Mouse (Mus musculus) monocyte, adult 5-6 weeks (primary cell): ENCODE measurements around the gene Fam180a. TPM values are rescaled to one million over a fixed set of nuclear protein-coding genes. Genes with fewer than 3 reads are reported as not detected.
"Not testable (repeated sequence)": the region's sequence is repeated elsewhere in the genome, so short reads cannot be mapped to it uniquely, and the experiment has no call there.

Source experiments
- ATAC-seq: fragments of 153-309, 156-312 bp; replicated peaks from 2 replicates; pipeline ENCODE4 v1.8.0; 2017; ENCODE audit warnings: mild to moderate bottlenecking; ENCODE audit not compliant: low TSS enrichment, insufficient number of reproducible peaks, severe bottlenecking, poor library complexity, low FRiP score
- total RNA-seq: library from RNA; stranded (forward); fragments of 200-1000, 200-491, 200-594 nt; gene quantifications from 3 replicates; pipeline ENCODE4 v1.2.3, GENCODE M21; 2017

The Fam180a gene
- 1.4 TPM in 1 of 3 replicates, not detected in the others for total RNA-seq

GRCm38 (mm10) chr6:35326111-35326515, at the start of gene Fam180a:
Gene Fam180a (minus strand): TSS chr6:35326141.
- no peak for ATAC-seq

GRCm38 (mm10) chr6:35374052-35374451, 48.1 kb upstream of the Fam180a start:
- ATAC-seq, result peak; percentile 58

GRCm38 (mm10) chr6:35370356-35370755, 44.4 kb upstream of the Fam180a start:
- no peak for ATAC-seq

DNA sequence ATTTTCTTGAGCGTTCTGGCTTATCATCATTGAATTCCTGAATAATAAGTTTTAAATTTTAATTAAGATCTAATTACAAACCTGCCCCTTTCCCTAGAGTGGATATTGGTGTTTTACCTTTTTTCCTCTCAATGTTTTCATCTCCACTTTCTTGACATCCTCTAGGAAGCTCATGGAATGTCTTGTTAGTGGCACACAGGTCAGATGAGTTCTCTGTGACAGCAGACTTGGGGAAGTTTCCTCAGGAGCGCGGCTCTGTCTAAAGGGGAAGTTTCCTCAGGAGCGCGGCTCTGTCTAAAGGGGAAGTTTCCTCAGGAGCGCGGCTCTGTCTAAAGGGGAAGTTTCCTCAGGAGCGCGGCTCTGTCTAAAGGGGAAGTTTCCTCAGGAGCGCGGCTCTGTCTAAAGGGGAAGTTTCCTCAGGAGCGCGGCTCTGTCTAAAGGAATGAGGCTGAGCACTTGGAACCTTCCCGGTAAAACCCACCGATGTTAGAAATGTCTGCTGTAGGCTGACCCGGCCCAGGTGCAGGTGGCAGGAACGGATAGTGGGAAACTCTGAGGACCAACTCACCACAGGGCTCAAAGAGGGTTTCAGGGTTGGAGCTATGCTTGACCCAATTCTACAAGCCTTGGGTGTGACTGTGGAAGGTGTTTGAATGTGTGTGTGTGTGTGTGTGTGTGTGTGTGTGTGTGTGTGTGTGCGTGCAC, 43.8 kb upstream of the Fam180a start:
- ATAC-seq, result not testable (repeated sequence)

DNA sequence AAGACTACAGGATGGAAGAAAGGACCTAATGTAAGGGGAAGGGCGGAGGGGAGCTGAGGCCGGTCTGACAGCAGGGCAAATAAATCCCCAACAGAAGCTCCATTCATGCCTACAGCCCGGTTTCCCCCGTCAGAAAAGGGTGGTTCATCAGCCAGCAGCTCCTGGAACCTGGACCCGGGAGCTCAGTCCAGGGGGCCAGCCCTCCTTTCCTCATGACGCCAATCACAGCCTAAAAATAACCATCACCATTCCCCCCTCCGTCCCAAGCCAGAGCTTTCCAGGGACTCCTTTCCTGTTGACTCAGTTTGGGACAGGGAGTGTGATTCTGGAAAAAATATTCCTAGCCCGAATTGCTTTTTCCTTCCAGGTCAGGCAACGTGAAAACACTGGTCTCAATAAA, 36.7 kb upstream of the Fam180a start:
- ATAC-seq, result no peak

GRCm38 (mm10) chr6:35355320-35355719, 29.4 kb upstream of the Fam180a start:
- no peak for ATAC-seq

- ATAC-seq, result no peak
These were observed 28.7 kb upstream of the Fam180a start for GRCm38 (mm10) chr6:35354622-35354998.

- ATAC-seq, result no peak
These were observed 28.1 kb upstream of the Fam180a start for GRCm38 (mm10) chr6:35353846-35354621.

DNA sequence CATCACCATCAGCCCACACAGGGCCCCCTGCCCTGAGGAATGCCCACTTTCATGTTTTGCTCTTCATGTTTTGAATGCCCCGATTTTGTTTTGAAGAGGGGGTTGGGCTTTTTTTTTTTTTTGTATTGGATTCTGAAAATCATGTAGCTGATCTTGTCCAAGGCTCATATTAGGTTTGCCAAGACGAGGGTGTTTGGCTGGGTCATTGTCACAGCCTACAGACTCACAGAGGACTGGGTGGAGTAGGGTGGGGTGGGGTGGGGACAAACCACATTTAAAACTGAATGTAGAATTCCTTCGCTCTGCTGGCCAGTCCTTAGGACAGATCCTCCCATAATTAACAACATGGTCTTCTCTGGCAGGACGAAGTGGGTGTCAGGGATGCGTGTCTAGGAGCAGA, 27.5 kb upstream of the Fam180a start:
- ATAC-seq, result no peak

DNA sequence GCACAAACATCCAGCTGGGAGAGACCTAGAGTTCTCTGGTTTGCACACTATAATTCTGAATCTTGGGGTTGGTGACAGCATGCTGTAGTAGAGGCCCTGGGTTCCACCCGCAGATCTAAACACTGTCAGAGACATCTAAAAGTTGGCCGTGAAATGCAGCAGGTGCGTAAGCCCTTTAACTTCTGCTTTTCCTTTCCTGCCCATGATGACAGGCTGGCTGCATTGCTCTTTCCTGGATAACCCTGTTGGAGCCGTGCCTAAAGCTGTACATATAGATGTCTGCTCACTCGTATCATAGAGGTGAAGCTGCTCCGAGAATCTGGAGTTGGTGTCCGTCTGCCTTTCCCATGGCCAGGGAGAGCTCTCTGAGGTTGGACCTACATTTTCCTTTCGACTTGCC, 26.9 kb upstream of the Fam180a start:
- no peak for ATAC-seq

DNA sequence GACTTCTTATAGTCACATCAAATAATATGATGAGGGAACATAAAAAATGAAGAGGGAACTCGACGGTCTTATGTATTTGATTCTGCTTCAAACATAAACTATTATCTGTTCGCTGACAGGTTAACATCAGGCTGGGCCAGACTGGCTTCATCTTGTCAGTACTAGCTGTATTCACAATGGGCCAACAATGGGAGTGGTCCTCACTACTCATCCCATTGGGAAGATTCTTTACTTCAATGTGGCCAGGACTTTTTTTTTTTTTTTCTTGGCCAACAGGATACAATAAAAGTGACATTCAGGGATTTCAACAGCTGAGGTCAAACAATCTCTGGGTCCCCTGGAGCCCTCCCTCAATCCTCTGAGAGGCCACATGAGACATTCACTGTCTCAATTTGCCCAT, 25.9 kb upstream of the Fam180a start:
- no peak for ATAC-seq

DNA sequence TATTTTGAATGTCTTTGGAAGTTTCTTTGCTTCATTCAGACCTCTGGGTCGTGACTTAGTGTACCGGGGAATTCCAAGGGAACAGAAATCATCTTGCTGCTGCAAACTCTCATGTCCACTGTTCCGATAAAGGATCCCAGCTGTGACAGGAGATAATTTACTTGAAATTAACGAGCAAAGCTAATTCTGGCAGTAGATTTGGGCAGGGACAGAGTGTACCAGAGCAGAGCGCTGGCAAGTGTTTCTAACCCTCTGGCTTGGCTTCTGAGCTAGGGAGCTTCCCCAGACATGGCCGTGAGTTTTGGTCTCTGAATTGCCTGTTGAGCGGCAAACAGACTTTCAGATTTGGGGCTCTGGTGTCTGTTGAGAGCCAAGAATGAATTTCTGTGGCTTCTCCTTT, 23.8 kb upstream of the Fam180a start:
- ATAC-seq, result no peak

DNA sequence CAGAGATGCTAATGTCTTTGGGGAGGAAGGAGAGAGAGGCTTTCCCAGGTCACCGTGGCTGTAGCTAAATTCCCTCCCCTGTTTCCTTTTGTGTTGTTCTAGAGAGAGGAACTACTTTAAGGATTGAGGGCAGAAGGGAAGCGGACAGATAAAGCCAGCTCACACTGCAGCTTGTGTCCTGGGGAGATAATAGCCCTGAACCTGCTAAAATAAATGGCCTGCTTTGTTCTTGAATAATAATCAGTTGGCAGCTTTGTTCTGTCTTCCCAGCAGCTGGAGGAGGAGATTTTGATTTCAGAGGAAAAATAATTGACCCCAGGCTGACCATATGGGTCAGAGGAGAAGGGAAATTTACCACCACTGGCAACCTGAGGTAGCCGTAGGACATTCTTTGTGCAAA, 12.7 kb upstream of the Fam180a start:
- no peak for ATAC-seq

GRCm38 (mm10) chr6:35337836-35338235, 11.9 kb upstream of the Fam180a start:
- no peak for ATAC-seq

- ATAC-seq, result no peak
These were observed 9.5 kb upstream of the Fam180a start for GRCm38 (mm10) chr6:35335452-35335851.

DNA sequence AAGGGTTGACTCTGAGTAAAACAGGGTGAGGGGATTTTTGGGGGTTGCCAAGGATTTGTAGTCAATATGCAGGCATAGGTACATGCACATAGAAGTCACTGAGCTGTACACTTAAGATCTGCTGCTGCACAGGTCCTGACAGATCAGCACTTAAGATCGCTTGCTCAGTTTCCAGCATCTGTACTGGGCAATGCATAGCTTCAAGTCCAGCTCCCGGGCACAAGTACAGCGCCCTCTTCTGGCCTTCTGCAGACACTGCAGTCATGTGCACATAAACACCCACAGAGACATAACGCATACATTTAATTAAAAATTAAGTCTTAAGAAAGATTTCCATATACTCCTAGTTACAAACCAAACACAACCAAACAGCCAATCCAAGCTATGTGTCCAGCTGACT, 8.3 kb upstream of the Fam180a start:
- no peak for ATAC-seq

DNA sequence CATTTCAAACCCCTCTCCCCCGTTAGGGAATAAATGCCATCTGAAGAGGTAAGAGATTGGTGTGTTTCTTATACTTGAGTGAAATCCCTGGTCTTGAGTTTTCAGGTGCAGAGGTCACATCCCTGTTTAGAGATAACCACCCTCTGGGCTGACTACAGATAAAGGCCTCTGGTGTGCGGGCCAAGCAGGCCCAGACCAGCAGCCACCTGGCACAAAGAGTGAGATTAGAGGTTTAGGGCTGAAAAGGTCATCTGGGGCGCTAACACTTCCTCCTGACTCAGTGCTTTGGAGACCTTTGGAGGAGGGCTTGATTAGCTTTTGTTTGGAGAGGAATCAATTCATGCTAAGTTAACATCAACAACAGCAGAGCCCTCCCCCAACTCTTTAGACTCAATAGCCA, 7.7 kb upstream of the Fam180a start:
- ATAC-seq, result no peak

DNA sequence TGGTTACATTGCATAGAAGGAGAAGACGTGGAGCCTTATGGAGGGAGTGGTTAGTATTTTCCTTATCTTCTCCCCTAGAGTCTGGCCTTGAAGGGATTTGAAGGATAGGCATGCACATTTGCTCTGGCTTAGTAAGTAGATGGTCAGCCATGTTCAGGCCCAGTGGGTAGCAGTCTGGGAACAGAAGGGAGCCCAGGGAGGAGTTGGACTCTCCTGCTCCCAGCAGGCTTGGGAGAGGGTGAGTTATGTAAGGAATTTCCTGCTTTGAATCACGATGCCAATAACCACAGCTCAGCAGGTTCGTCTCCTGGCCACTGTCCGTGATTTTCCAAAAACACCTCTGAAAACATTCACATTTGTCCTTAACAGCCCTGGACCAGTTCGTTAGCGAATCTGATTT, 4.9 kb upstream of the Fam180a start:
- no peak for ATAC-seq

DNA sequence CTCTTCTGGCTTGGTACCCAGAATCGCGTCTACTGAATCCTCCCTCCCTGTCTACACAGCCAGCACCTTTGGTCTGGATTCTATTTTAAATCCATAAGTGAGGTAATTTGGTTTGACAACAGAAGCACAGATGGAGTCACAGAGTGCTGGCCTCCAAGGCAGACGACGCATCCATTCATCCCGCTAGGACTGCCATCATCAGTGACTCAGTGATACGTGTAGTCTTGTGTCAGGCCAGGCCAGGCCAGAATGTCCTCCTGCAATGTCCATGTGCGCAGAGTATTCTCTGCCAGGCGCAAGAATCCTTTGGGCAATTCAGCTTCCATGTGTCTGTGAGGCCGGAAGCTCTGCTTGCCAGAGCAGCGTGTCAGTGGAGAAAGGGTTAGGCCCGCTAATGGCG, 4.0 kb upstream of the Fam180a start:
- no peak for ATAC-seq

DNA sequence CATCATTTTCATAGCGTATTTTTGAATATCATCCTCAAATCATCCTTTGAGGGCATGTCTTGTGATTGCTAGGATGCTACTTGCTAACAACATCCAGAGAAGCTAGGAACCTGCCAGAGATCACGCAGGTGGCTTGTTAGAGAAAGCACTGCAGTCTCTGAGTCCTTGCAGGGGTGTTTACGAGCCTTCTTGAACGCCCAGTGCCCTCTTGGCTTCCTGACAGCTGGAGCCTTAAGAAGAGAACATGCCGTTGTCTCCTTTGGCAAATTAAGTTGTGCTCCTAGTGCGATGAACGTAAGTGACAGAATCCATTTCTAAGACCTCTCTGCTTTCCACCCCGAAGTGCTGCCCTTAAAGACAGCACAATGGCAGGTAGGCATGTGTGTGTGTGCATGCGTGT, 1.6 kb downstream of the Fam180a start:
- no peak for ATAC-seq
